Mouse (Mus musculus) lung, adult 2 months (tissue): ENCODE measurements around the gene Tbata.

ENCODE experiments used
- CTCF ChIP-seq: fragments of 200-500 bp; IDR thresholded peaks from 2 replicates; pipeline ENCODE4 v1.5.1; 2011; ENCODE audit warnings: mild to moderate bottlenecking, low read length, control low read depth; ENCODE audit not compliant: insufficient read depth
- POLR2A ChIP-seq: fragments of 200-500 bp; IDR thresholded peaks from 2 replicates; pipeline ENCODE4 v1.6.1; 2011; ENCODE audit warnings: low read depth, mild to moderate bottlenecking, control low read depth, low read length, borderline replicate concordance; ENCODE audit errors: extremely low read depth

GRCm38 (mm10) chr10:61177751-61178150 lies 6.0 kb downstream of the Tbata start:
- no peak for TF ChIP-seq CTCF
- TF ChIP-seq POLR2A, result no peak
